Mouse (Mus musculus) stomach, postnatal 0 days (tissue): ENCODE results near the gene G6pc. TPM values are rescaled to one million over a fixed set of nuclear protein-coding genes. Genes with fewer than 3 reads are reported as not detected.
"Not testable (repeated sequence)": the region's sequence is repeated elsewhere in the genome, so short reads cannot be mapped to it uniquely, and the experiment has no call there.

Source experiments
- ATAC-seq: fragments of 200-750 bp; cut with Nextera tagmentation; 2 replicates; pipeline ENCODE4 v1.8.0; 2017; ENCODE audit not compliant: low FRiP score, low TSS enrichment
- DNase-seq: peaks from one replicate; pipeline ENCODE4 v3.0.0-alpha.2; 2016; ENCODE audit warnings: low spot score
- H3K27ac ChIP-seq: fragments of 300-500 bp; sonication (generic); replicated peaks from 2 replicates; pipeline ENCODE4 v1.5.1; 2014; ENCODE audit warnings: mild to moderate bottlenecking, control low read depth
- H3K27me3 ChIP-seq: fragments of 300-500 bp; sonication (generic); 2 replicates; pipeline ENCODE4 v1.6.1; 2014; ENCODE audit warnings: low read length; ENCODE audit not compliant: control insufficient read depth, insufficient read depth
- H3K36me3 ChIP-seq: fragments of 300-500 bp; sonication (generic); 2 replicates; pipeline ENCODE4 v1.6.1; 2014; ENCODE audit warnings: low read length, mixed read lengths; ENCODE audit not compliant: control insufficient read depth, insufficient read depth
- H3K4me1 ChIP-seq: fragments of 300-500 bp; sonication (generic); replicated peaks from 2 replicates; pipeline ENCODE4 v1.6.1; 2014; ENCODE audit warnings: antibody characterized with exemption; ENCODE audit not compliant: control insufficient read depth, insufficient read depth
- H3K4me2 ChIP-seq: fragments of 300-500 bp; sonication (generic); replicated peaks from 2 replicates; pipeline ENCODE4 v1.6.1; 2014; ENCODE audit warnings: low read depth, mild to moderate bottlenecking, control low read depth, moderate library complexity
- H3K4me3 ChIP-seq: fragments of 300-500 bp; sonication (generic); 2 replicates; pipeline ENCODE4 v1.5.1; 2014; ENCODE audit warnings: low read depth, low read length, control low read depth
- H3K9ac ChIP-seq: fragments of 300-500 bp; sonication (generic); 2 replicates; pipeline ENCODE4 v1.6.1; 2014; ENCODE audit warnings: mild to moderate bottlenecking, low read length, control low read depth, mixed read lengths
- H3K9me3 ChIP-seq: fragments of 300-500 bp; sonication (generic); 2 replicates; pipeline ENCODE4 v1.6.1; 2016; ENCODE audit warnings: low read length; ENCODE audit not compliant: control insufficient read depth
- CTCF ChIP-seq: IDR thresholded peaks from 2 replicates; pipeline ENCODE4 v1.5.1; 2016; ENCODE audit warnings: antibody characterized with exemption, low read depth, mild to moderate bottlenecking, moderate library complexity
- EP300 ChIP-seq: optimal IDR thresholded peaks from 2 replicates; pipeline ENCODE3; 2016; ENCODE audit warnings: antibody characterized with exemption
- WGBS: fragments of 180-500 bp; shearing (Covaris S2); extraction: QIAGEN DNeasy Blood & Tissue Kit; methylation state at CpG from one replicate; pipeline ENCODE4 v1.1.7; 2014; 5-methylcytosine and 5-hydroxymethylcytosine counted together
- polyA plus RNA-seq: library from polyadenylated mRNA; unstranded; fragments of >200 nt; fragmentation: Nextera tagmentation; extraction: Ambion mirVana; gene quantifications from 2 replicates; pipeline ENCODE4 v1.2.1, GENCODE M21; 2015

Gene G6pc
- polyA plus RNA-seq, 1 experiment from 2014 or later = 0.27 TPM

- no peak for TF ChIP-seq CTCF
- no peak for TF ChIP-seq EP300
- H3K9me3 ChIP-seq = no peaks in the 10 kb centered on the region
- H3K4me1 ChIP-seq = no peaks in the 10 kb centered on the region
- 34% methylated on average over 3 of the region's 3 CpGs for WGBS
- no peak overlapping the region for H3K4me2 ChIP-seq
- H3K9ac ChIP-seq = no peak overlapping the region
- H3K27ac ChIP-seq = no peak overlapping the region; the same call in 1 of the 2 replicates
- H3K27me3 ChIP-seq = no peaks in the 10 kb centered on the region
- no peaks in the 10 kb centered on the region for H3K36me3 ChIP-seq
- H3K4me3 ChIP-seq = no peak overlapping the region
- no peak; the same call in 1 of the 2 replicates for ATAC-seq
- DNase-seq = no peak
Measured at GRCm38 (mm10) chr11:101360651-101361113, 6.7 kb upstream of the G6pc start.

GRCm38 (mm10) chr11:101364531-101364931 is 2.8 kb upstream of the G6pc start:
- no peak for DNase-seq
- Histone ChIP-seq H3K9me3 (no peaks in the 10 kb centered on the region), H3K9ac (no peak overlapping the region), H3K27ac (no peak overlapping the region), H3K36me3 (no peaks in the 10 kb centered on the region), H3K27me3 (no peaks in the 10 kb centered on the region), H3K4me3 (no peak overlapping the region), H3K4me2 (no peak overlapping the region), H3K4me1 (no peaks in the 10 kb centered on the region)
- 41% methylated on average over 5 of the region's 5 CpGs for WGBS
- ATAC-seq = no peak
- TF ChIP-seq EP300 (no peak), CTCF (no peak)

- Histone ChIP-seq H3K27ac (no peak overlapping the region), H3K9ac (no peak overlapping the region), H3K9me3 (no peaks in the 10 kb centered on the region), H3K36me3 (no peaks in the 10 kb centered on the region), H3K27me3 (no peaks in the 10 kb centered on the region), H3K4me3 (no peak overlapping the region), H3K4me1 (no peaks in the 10 kb centered on the region), H3K4me2 (no peak overlapping the region)
- 74% methylated on average over 5 of the region's 5 CpGs for WGBS
- TF ChIP-seq CTCF (no peak), EP300 (no peak)
- ATAC-seq (no peak), DNase-seq (no peak)
Measured at GRCm38 (mm10) chr11:101370141-101370540, 2.8 kb downstream of the G6pc start.

GRCm38 (mm10) chr11:101374421-101374938 is 7.1 kb downstream of the G6pc start:
- Histone ChIP-seq H3K9ac (no peak overlapping the region), H3K27me3 (no peaks in the 10 kb centered on the region), H3K9me3 (no peaks in the 10 kb centered on the region), H3K4me3 (no peak overlapping the region), H3K4me2 (no peak overlapping the region), H3K36me3 (no peaks in the 10 kb centered on the region), H3K27ac (no peak overlapping the region), H3K4me1 (no peaks in the 10 kb centered on the region)
- TF ChIP-seq CTCF = no peak
- no peak for TF ChIP-seq EP300
- 50% methylated on average over 7 of the region's 7 CpGs for WGBS
- ATAC-seq (no peak), DNase-seq (no peak)

- 93% methylated on average over 8 of the region's 8 CpGs for WGBS
- H3K27me3 ChIP-seq, H3K4me1 ChIP-seq, H3K36me3 ChIP-seq, H3K9ac ChIP-seq, H3K27ac ChIP-seq, DNase-seq, H3K4me3 ChIP-seq, H3K9me3 ChIP-seq, ATAC-seq, H3K4me2 ChIP-seq: not testable (repeated sequence)
Measured at GRCm38 (mm10) chr11:101378196-101378595, 10.8 kb downstream of the G6pc start.

- 69% methylated on average over 6 of the region's 6 CpGs for WGBS
Measured at GRCm38 (mm10) chr11:101378926-101379325, 11.6 kb downstream of the G6pc start.

More at GRCm38 (mm10) chr11:101378926-101379325, 11.6 kb downstream of the G6pc start:
- H3K9ac ChIP-seq = no peak overlapping the region
- TF ChIP-seq CTCF = no peak
- TF ChIP-seq EP300 = no peak
- H3K36me3 ChIP-seq = no peaks in the 10 kb centered on the region
- H3K9me3 ChIP-seq = no peaks in the 10 kb centered on the region
- no peaks in the 10 kb centered on the region for H3K27me3 ChIP-seq
- H3K4me2 ChIP-seq = no peak overlapping the region
- H3K27ac ChIP-seq = no peak overlapping the region
- no peaks in the 10 kb centered on the region for H3K4me1 ChIP-seq
- no peak for ATAC-seq
- no peak for DNase-seq
- H3K4me3 ChIP-seq = no peak overlapping the region
